In the genomic region with DNA sequence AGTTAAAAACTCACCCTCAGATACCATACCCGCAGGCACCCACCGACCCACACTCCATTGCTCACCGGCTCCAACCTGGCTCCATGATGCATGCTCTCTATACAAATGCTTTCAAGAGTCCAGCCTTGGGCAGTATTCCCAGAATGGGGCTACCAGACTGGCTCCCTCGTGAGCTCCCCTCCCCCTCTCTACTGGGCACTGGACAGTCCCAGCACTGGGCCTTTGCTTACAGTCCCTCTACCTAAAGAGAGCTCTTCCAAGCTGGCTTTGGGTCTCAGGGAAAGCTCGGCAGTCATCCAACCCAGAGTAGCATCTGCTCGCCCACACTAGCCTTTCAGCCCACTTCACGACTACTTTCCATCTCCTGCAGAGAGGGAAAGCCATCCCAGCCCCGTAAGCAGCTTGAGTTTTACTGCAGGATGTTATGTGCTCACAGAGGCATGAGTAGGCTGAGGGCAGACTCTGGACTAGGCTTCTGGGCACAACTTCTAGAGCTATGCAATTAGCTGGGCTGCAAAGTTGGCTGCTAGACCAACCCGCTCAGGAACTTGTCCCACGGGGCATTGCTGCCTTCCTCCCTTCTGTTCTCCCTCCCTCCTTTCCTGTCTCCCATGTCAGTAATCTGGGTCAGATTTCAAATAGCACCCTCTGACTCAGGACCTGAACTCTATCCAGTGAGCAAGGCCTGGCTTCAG, we compare ENCODE assay signal across 13 mouse cellular contexts. TPM values are rescaled to one million over a fixed set of nuclear protein-coding genes. Genes with fewer than 3 reads are reported as not detected.
DNase-seq lines count a peak whose midpoint lies in the region; ATAC-seq lines count a peak whose summit lies in the region.
"Had no signal": no experiment of that assay in that cellular context is flagged by ENCODE, and none has a peak within 500 bp of the region (broad histone marks: within the 10 kb centered on the region; RNA-seq: fewer than 3 reads in every experiment).

No protein-coding gene starts in this region.

- 77% methylated on average over 10 of the region's 10 CpGs for WGBS in hindbrain, embryonic 10.5 days
- WGBS in hindbrain, embryonic 11.5 days, result 78% methylated on average over 10 of the region's 10 CpGs
- WGBS in limb, embryonic 15.5 days, result 54% methylated on average over 10 of the region's 10 CpGs

- H3K4me3 ChIP-seq in hindbrain, embryonic 10.5 days, result no peak overlapping the region
- H3K4me3 ChIP-seq in hindbrain, embryonic 11.5 days (ENCODE audit: low read depth, low read length), result no peak overlapping the region
- no peak overlapping the region for H3K4me3 ChIP-seq in limb, embryonic 15.5 days
- H3K4me3 ChIP-seq: heart, adult 2 months had no signal

- H3K27me3 ChIP-seq in hindbrain, embryonic 10.5 days (ENCODE audit: insufficient read depth, poor library complexity, severe bottlenecking), result no peaks in the 10 kb centered on the region
- H3K27me3 ChIP-seq in hindbrain, embryonic 11.5 days (ENCODE audit: control insufficient read depth, insufficient read depth, low read length), result no peaks in the 10 kb centered on the region
- H3K27me3 ChIP-seq in limb, embryonic 15.5 days, result no peaks in the 10 kb centered on the region

- 0 out of 2 replicates have a peak overlapping the region, but pooled peaks have one; percentile 2 for H3K27ac ChIP-seq in hindbrain, embryonic 10.5 days
- H3K27ac ChIP-seq in hindbrain, embryonic 11.5 days (ENCODE audit: low read depth, low read length), result no peak overlapping the region
- 0 out of 2 replicates have a peak overlapping the region, but pooled peaks have one; percentile 47 for H3K27ac ChIP-seq in limb, embryonic 15.5 days
- H3K27ac ChIP-seq: heart, adult 2 months had no signal

- H3K9me3 ChIP-seq in hindbrain, embryonic 10.5 days, result no peaks in the 10 kb centered on the region
- no peaks in the 10 kb centered on the region for H3K9me3 ChIP-seq in hindbrain, embryonic 11.5 days (ENCODE audit: control insufficient read depth, low read length)
- H3K9me3 ChIP-seq in limb, embryonic 15.5 days, result no peaks in the 10 kb centered on the region
- H3K9me3 ChIP-seq: G1E; megakaryocyte, embryonic 14.5 days had no signal

- H3K36me3 ChIP-seq in hindbrain, embryonic 10.5 days, result no peaks in the 10 kb centered on the region
- no peaks in the 10 kb centered on the region for H3K36me3 ChIP-seq in hindbrain, embryonic 11.5 days (ENCODE audit: control insufficient read depth, insufficient read depth, low read length)
- no peaks in the 10 kb centered on the region for H3K36me3 ChIP-seq in limb, embryonic 15.5 days

- peaks cover 65% of the 10 kb centered on the region for H3K4me1 ChIP-seq in hindbrain, embryonic 10.5 days (replicated peaks)
- no peaks in the 10 kb centered on the region; the same call in 1 of the 2 replicates for H3K4me1 ChIP-seq in hindbrain, embryonic 11.5 days (replicated peaks; ENCODE audit: control insufficient read depth, insufficient read depth, low read length)
- peaks cover 61% of the 10 kb centered on the region for H3K4me1 ChIP-seq in limb, embryonic 15.5 days

- ATAC-seq in hindbrain, embryonic 11.5 days (ENCODE audit: low FRiP score), result no peak
- no peak for ATAC-seq in limb, embryonic 15.5 days (ENCODE audit: insufficient number of reproducible peaks, low FRiP score, low TSS enrichment, low read depth)
- ATAC-seq in megakaryocyte, adult 5-6 weeks (ENCODE audit: poor library complexity, severe bottlenecking), result no peak

- no peak for DNase-seq in hindbrain, embryonic 10.5 days (ENCODE audit: low spot score)
- DNase-seq in hindbrain, embryonic 11.5 days (ENCODE audit: low spot score), result no peak
- DNase-seq in Muller cell, postnatal 12 days (ENCODE audit: inconsistent ontology term), result peak; percentile 75
- peak; percentile 54 to 83 for DNase-seq in frontal cortex, adult 2 months (ENCODE audit: extremely low spot score in 1 of 2, low spot score in 1 of 2)
- DNase-seq in spleen, postnatal 14 days (ENCODE audit: low spot score in 2 of 2), result no peak
- DNase-seq in cerebellum, adult 9-11 months, result no peak
- DNase-seq: thymus, postnatal 25 days had no signal

- H3K4me2 ChIP-seq in hindbrain, embryonic 11.5 days (replicated peaks; ENCODE audit: low read depth, low read length), result no peak overlapping the region
- no peak overlapping the region for H3K4me2 ChIP-seq in limb, embryonic 15.5 days

- no peak overlapping the region for H3K9ac ChIP-seq in hindbrain, embryonic 11.5 days (ENCODE audit: low read depth, low read length)
- H3K9ac ChIP-seq in limb, embryonic 15.5 days, result no peak overlapping the region

RNA-seq across cellular contexts. Expression of gene Spon2, which starts 2.2 kb away (rescaled TPM):
- 3.1 and 4.6 TPM in 2 replicates for polyA plus RNA-seq in hindbrain, embryonic 10.5 days (2016; fragmentation: Nextera tagmentation; extraction: Ambion mirVana)
- 3.4 and 4.5 TPM in 2 replicates for polyA plus RNA-seq in hindbrain, embryonic 11.5 days (2014; fragmentation: Nextera tagmentation; extraction: Ambion mirVana)
- 0.40 and 0.50 TPM in 2 replicates for polyA plus RNA-seq in frontal cortex, adult 2 months (2012; rRNA removed)
- polyA plus RNA-seq in limb, embryonic 15.5 days (2015; fragmentation: Nextera tagmentation; extraction: Ambion mirVana), result 37.3 and 43.8 TPM in 2 replicates
- 0.69 and 0.73 TPM in 2 replicates for total RNA-seq in megakaryocyte, adult 5-6 weeks (2015)
- not detected in 2 replicates for total RNA-seq in megakaryocyte, adult 5-6 weeks (2017)
- total RNA-seq: layer of hippocampus, adult 8-10 months had no signal

RNA-seq across cellular contexts. Expression of gene Ctbp1, which starts 54.3 kb away (rescaled TPM):
- polyA plus RNA-seq in hindbrain, embryonic 10.5 days (2016; fragmentation: Nextera tagmentation; extraction: Ambion mirVana), result 466 and 504 TPM in 2 replicates
- 456 and 518 TPM in 2 replicates for polyA plus RNA-seq in hindbrain, embryonic 11.5 days (2014; fragmentation: Nextera tagmentation; extraction: Ambion mirVana)
- polyA plus RNA-seq in frontal cortex, adult 2 months (2012; rRNA removed), result 243 and 263 TPM in 2 replicates
- polyA plus RNA-seq in limb, embryonic 15.5 days (2015; fragmentation: Nextera tagmentation; extraction: Ambion mirVana), result 295 and 316 TPM in 2 replicates
- 103 and 120 TPM in 2 replicates for total RNA-seq in megakaryocyte, adult 5-6 weeks (2015)
- total RNA-seq in megakaryocyte, adult 5-6 weeks (2017), result 103 and 127 TPM in 2 replicates

Comparison
In these comparisons a context has a peak if more than half of its experiments do, and no peak if none do; other contexts are left out.
1. DNase-seq: peak in Muller cell, postnatal 12 days (single experiment) and frontal cortex, adult 2 months (2 of 2); none in hindbrain, embryonic 10.5 days (single experiment), hindbrain, embryonic 11.5 days (single experiment), spleen, postnatal 14 days (0 of 2) and cerebellum, adult 9-11 months (single experiment).